Mouse (Mus musculus) left cerebral cortex, postnatal 25 days (tissue): ENCODE results near the gene C2cd3. TPM values are rescaled to one million over a fixed set of nuclear protein-coding genes. Genes with fewer than 3 reads are reported as not detected.

Source experiments
- DNase-seq, 2 experiments: peaks; one replicate each; pipeline ENCODE4 v3.0.0; 2022; ENCODE audit warnings: low spot score in 2 of 2, mixed read lengths in 1 of 2
- intact Hi-C: fragments of 180-260 bp; cut with DNase I; formaldehyde crosslinking; loops from one replicate; pipeline ENCODE4 v1.15.1; 2025
- total RNA-seq, 2 experiments: library from RNA; stranded (reverse); gene quantifications; 2 replicates each; pipeline ENCODE4 v1.2.3; 2021

Gene C2cd3
- total RNA-seq, result 10 to 100 TPM; 20.4 to 21.5 TPM

DNA sequence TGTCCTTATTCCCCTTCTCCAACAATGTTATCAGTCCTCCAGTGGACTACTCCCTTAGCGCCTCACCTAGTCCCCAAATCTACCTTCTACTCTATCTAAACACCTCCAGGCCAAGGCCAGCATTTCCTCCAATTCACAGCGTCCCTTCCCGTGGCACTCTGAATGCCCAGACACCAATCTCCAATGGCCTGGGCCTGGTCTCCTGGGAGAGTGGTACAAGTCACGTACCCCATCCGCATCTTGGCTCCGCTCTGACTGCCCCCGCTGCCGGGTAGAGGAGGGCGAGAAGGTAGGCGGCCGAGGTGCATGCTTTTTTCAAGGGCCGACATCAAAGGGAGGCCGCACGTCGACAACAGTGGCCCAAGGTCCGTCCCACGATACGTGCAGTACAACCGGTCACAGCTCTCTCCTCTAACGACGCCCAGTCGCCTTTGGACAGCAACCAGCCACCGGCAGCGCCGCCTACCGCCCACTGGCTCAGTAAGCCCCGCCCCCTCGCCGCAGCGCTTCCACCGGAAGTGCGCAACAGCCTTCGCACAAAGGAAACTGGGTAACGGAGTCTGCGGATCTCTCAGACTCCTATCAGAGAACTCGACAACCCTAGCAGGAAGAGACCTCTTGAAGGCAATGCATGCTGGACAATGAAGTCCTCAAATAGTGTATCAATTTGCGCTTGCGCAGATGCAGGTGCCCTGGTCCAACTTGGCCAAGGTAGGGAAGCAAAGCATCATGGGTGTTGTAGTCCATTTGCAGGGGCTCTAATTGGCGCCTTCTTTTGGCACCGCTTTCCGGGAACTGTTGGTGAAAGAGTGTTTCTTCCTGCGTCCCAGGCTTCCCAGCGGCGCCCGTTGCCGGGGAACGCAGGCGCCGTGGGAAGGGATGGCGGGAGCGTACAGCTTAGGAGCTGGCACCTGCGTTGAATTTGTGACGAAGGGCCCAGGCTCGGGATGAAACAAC, at the start of gene C2cd3, which contains the start of gene Ppme1:
Gene C2cd3, plus strand, starts transcription at position 739 of the 957 bp plus-strand sequence.
Gene Ppme1, minus strand, starts transcription at position 813 of the 957 bp plus-strand sequence.
- intact Hi-C loops, result no loop called here
- DNase-seq, result peak; percentile 99 to 100

DNA sequence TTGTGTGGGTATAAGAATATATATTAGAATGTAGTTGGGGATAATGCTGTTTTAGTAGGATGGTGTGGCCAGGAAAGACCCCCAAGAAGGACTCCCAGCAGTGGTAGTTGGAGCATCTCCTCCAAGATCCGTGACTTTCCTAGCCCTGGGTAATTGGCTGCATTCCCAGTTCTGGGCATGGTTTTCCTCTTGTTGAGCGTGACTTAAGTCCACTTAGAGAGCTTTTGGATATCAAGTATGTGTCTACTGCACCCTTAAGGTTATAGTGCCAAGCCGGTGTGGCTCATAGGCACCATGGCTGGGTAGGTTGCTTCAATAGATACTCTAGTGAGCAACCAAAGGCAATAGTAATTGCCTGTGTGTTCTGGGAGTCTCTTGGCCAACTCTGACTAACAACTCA, 48.3 kb upstream of the C2cd3 start:
- no peak for DNase-seq
- intact Hi-C loops, result loop anchor here (2.0 kb wide), 1 partner anchor 41 kb away; no protein-coding TSS in a partner anchor

DNA sequence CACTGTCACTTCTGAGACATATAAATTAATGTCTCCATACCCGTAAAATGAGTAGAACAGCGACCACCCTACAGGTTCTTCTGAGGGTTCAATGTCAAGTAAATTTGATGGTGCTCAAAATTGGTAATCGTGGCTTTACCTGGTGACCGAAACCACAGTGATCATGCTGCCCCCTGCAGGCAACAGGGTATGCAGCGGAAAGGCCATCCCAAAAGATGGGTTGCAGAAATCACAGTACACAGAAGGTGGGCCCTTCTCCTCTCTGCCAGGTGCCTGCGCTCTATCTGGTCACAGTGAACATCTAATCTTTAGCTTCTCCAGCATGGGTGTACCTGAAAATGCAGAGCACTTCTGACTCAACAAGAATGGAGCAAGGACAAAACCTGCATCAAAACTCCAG, 46.6 kb upstream of the C2cd3 start:
- intact Hi-C loops, result loop anchor here (2.0 kb wide), 1 partner anchor 43 kb away; no protein-coding TSS in a partner anchor
- peak; percentile 58 to 63 for DNase-seq

DNA sequence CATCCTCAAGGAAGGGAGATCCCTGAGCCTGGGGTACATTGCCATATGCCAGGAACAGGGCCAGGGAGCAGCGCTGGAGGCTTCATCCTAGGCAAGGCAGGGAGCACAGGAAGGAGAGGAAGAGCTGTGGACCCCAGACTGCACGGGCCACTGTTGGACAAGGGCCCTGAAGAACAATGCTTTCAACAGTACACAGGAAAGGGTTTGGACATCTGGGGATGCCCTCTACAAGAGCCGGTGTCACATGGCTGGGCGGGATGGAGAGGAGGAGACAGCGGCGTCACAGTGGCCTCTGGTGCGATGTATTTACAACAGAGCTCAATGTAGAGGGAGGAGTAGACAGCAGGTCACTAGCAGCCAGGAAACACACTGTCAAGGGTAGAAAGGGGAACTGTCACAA, 44.5 kb upstream of the C2cd3 start:
- DNase-seq, result no peak
- intact Hi-C loops, result no loop called here

DNA sequence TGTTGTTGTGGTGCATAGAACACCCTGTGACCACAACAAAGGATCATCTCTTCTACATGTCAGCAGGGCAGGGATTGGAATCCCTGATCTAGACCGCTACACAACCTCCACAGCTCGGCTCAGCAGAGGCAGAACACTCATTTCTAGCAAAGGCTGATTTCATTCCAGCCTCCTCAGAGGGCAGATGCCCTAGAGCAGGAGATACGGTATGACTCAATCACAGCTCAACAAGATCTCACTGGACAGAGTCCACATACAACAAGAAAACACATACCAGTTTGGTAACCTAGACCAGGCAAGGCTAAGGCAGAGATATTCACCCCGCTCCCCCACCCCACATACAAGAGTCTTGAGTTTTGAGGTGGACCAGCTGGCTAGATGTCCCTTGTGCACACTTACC, 43.4 kb upstream of the C2cd3 start:
- intact Hi-C loops, result no loop called here

DNA sequence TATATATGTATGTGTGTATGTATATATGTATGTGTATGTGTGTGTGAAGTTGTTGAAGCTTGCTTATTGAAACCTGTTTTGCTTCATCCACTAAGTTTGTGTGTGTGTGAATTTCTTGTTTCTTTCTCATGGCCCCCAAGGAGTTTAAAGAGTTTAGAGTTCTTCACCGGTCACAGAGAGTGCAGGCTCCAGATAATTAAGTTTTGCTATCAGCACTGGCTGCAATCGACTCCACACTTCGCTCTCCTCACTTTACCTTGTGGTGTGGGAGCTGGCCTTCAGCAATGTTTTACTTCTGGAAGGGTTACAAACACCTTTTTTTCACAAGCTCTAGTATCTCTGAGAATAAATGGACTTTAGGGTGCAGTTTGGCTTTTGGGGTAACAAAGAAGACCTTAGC, 40.8 kb upstream of the C2cd3 start:
- intact Hi-C loops, result no loop called here
- no peak for DNase-seq

More for the DNA sequence above, 43.4 kb upstream of the C2cd3 start:
- DNase-seq, result no peak

DNA sequence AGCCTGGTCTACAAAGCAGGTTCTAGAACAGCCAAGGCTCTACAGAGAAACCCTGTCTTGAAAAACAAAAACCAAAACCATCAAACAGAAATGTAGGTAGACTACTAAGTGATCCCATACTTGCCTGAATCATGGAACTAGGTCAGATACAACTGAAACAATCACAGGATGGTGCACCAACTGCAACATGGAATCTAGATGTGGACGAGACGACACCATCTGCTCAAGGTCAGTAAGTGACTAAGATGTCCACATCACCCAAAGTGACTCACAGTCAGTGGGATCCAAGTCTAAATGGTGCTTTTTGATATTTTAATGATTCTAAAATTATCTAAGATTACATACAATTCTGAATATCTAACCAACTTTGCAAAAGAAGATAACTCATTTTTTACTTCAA, 36.1 kb upstream of the C2cd3 start:
- DNase-seq, result no peak
- intact Hi-C loops, result loop anchor here (5.0 kb wide), 1 partner anchor 71 kb away; no protein-coding TSS in a partner anchor

DNA sequence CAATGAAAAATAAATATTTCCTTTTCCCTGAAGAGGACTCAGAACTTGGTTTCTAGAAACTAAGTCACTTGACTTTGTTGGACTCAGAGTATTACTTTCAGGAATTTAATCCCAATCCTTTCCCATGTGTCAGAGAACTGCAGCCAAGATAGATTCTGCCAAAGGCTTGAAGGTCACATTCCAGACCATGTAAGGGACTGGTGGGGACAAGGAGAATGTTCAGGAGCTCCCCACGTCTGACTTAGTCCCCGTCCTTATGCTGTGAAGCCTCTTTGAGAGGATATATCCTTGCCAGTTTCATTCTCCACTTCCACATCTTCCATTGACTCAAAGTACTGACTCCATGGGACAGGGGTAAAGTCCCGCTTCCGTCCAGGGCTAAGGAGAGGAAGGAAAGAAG, 17.0 kb upstream of the C2cd3 start:
- no peak for DNase-seq
- intact Hi-C loops, result no loop called here

DNA sequence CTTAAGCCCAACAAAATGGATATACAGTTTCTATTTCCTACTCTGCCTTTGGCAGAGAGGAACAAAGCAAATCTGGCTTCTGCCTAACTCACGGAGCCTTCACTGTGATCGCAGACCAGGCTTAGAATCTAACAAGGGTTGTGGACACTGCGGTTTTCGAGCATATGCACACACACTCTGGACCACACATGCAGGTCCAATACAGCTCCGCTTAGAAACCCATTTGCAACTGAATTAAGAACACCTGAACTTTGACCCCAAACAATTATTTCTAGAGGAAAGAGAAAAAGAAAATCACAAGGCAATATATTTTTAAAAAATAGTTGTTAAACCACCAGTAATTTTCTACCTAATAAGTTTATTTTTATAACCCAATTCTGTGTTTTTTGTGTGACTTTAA, 15.7 kb upstream of the C2cd3 start:
- DNase-seq, result no peak
- intact Hi-C loops, result no loop called here

DNA sequence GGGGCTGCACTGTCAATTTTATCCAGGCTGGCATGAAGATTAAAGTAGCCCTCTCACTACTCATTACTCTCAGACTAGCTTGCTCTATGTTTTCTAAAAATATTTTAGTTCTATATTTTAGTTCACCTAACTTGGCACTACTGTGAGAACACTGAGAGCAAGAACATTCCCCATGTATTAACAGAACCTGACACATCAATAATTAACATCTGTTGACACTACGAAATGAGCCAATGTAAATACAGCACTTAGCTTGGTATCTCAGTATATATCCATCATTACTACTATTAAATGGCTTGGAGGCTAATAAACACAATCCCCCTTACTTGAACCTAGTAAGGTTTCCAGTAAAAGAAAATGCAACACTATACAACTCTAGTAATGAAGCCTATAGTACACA, 15.3 kb upstream of the C2cd3 start:
- no peak for DNase-seq
- intact Hi-C loops, result no loop called here

DNA sequence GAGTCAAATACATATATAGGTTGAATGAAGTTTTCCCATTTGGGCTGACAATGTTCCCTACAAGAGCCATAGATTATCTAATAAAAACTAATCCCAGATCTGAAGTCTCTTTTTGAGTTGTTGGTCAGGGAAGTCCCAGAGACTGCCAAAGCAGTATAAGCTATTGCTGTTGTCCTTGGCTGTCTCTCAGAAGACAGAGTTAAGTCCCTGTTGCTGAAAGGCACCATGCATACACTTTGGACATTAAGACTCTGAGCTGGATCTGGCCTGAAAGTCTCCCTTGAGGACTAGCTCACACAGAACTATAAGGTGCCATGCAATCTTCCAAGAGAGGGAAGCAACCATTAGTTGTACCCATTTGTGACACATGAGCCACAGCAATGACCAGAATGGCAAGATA, 14.2 kb upstream of the C2cd3 start:
- no peak for DNase-seq
- intact Hi-C loops, result no loop called here

DNA sequence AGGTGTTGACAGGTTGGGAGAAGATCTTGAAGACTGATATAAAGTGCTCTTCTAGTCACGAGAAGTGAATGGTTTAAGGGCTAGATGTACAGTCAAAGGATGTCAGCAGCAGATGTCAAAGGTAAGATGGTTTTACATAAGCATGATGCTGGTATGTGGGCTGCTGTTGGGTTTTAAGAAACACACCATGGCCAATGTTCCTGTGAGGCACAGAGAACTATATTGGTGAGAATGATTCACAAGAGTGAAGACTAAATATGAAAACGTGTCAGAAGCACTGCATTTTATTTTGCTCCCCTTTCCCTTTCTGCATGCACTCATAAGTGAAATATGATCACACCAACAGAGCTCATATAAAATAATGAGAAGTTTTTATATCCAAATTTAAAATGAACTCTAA, 8.9 kb upstream of the C2cd3 start:
- DNase-seq, result peak in 1 of 2 experiments; percentile 77
- intact Hi-C loops, result no loop called here

DNA sequence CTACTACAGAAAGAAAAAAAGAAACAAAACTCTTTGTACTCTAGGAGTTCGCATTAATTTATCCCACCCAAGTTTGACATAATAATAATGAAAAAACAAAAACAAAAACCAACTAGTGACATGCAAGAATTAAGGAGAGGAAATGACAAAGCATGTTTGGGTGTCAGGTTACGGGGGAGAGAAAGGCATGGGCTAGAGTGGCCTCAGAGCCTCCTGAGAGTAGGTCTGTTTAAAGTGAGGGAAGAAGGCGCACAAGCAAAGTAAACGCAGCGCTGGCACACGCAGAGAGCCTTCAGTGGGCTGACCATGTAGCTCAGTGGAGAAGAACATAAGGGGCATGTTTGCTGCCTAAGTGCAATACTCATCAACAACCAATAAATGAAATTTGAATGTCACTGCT, 7.1 kb upstream of the C2cd3 start:
- intact Hi-C loops, result no loop called here
- no peak for DNase-seq

DNA sequence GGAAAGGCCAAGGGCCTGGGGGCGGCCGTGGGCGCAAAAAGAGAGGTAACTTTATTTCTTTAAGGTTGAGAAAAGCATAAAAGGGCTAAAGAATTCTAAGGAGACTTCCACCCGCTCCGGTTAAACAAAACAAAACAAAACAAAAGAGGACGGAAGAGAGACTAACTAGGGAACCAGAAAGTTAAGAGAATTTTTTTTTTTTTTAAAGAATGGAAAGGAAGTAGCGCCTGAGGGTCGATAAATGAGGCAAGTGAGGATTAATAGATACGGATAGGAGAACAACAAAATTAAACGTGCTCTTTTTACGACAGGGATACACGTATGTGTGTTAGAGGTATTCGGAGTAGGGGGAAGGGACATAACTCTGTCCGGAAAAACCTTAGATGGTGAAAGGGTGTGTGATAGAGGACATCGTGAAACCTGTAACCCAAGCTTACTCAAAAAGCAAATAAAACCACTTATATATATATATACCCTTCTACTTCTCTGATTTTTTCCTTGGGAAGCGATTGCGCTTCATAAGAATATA, 483 bp downstream of the C2cd3 start:
- intact Hi-C loops, result no loop called here
- no peak for DNase-seq

DNA sequence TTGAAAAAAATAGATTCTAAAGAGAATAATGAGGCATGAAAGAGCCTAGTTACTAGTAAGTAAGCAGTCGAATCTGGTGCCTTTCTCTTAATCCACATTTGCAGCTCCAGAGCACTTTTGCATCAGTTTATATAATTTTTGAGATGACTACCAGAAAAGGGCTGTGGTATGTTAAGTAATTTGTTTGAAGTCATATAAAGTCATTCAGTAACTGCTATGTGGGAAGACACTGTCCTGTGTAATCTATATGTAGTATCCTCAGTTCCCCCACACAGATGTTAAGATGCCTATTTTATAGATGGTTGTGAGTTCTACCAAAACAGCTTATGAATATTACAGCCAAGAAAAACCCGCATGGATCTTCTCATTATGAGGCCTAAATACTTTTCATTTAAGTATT, 6.2 kb downstream of the C2cd3 start:
- peak in 1 of 2 experiments; percentile 67 for DNase-seq
- intact Hi-C loops, result no loop called here

DNA sequence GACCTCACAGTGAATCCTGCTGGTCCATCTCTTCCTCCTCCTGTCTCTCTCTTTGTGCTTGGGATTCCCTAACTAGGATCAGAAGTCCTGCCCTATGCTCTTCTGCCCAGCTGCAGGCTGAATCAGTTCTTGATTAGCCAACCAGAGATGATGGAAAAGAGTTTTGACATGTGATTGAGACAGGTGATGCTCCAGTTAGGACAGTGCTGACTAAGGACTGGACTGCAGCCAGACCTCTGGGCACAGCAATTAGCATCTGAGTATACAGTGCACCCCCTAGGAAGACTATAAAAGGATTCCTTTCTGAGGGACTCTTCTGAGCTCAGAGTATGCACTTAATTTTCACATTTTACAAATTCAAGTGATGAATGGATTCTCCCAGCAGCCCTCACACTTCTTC, 9.1 kb downstream of the C2cd3 start:
- intact Hi-C loops, result no loop called here
- DNase-seq, result no peak

DNA sequence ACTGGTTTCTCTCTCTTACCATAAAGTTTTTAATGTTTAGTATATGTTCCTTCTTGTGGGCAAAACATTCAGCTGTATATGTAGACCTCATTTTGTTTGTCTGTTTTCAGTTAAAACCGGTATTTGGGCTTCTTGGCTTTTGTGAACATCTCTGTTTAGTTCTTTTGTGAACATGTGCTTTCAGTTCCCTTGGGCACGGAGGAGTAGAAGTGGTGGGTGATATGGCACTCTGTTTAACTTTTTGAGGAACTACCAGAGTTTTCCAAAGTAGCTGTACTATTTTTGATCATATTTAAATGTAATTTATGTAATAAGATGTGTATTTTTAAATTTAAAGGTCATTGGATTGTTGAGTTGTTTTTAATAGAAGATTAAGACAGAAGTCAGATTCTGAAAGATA, 11.2 kb downstream of the C2cd3 start:
- peak in 1 of 2 experiments; percentile 51 for DNase-seq
- intact Hi-C loops, result no loop called here

DNA sequence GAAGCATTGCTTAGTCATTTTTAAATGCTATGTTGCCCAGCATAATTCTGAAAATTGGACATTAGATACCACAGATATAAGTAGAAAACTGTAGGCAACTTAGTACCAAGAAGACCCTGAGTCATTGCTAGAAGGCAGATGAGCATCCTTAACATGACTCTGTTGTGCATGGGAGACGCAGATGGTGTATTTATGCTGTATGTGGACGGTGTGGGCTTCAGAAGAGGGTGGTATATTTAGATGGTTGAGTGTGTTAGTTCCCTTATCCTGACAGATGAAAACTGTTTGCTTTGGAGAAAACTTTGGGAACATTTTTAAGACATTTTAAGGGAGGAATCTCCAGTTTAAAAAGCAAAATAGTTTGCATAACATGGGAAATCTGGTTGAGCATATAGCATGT, 16.1 kb downstream of the C2cd3 start:
- intact Hi-C loops, result no loop called here
- peak in 1 of 2 experiments; percentile 87 for DNase-seq

DNA sequence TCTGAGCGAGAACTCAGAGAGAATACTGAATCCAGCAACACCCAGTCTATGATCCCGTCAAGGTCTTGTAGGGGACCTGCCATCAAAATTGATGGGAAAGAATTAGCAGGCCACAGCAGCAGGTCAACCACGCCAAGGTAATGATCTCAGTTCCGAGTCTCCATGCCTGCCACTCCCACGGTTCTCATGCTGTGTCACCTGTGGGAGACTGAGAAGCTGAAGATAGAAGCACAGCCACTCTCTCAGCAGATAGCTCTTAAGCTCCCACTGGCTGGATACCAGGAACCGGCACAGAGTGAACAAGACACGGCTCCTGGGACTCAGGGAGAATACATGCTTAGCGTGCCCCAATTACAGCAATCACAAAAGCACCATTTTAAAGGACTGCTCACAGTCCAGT, 18.1 kb downstream of the C2cd3 start:
- DNase-seq, result peak in 1 of 2 experiments; percentile 76
- intact Hi-C loops, result loop anchor here (10.0 kb wide), 1 partner anchor 115 kb away; no protein-coding TSS in a partner anchor

DNA sequence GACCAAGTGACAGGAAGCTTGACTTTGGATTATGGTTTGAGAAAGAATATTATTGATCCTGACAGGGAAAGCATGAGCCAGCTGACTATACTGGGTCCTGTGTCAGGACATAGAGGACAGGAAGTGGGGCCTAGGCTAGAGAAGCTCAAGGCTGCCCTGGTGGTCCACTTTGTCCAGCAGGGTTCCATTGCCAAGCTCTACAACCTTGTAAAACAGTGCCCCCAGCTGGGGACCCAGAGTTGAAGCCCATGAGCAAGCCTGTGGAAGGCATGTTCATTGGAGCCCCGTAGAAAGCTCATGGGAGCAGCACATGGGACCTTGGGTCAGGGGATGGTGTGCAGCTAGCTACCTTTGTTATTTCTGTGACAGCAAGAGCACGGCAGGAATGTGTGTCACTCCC, 20.2 kb downstream of the C2cd3 start:
- intact Hi-C loops, result loop anchor here (10.0 kb wide), 1 partner anchor 117 kb away; no protein-coding TSS in a partner anchor
- no peak for DNase-seq
